9 mouse cellular contexts compared by ENCODE assay signal in the genomic region with DNA sequence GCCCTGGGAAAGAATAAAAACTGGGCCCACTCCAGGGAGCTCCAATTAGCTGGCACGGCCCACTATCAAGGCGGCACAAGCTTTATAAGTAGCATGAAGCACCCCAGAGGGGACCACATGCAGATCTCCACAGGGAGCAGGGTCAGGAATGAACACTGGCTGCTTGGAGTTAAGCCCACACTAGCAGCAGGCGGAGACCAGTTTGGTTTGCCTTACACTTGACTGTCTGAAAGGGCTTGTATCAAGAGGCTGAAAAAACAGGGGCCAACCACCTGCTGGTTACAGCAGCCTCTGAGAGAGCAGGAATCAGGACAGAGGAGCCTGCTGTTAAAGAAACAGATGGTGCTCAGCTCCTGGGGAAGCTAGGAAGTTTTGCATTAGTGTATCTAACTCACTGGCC. TPM values are rescaled to one million over a fixed set of nuclear protein-coding genes. Genes with fewer than 3 reads are reported as not detected.
DNase-seq lines count a peak whose midpoint lies in the region; ATAC-seq and TF ChIP-seq lines count a peak whose summit lies in the region.
"Had no signal": no experiment of that assay in that cellular context is flagged by ENCODE, and none has a peak within 500 bp of the region (broad histone marks: within the 10 kb centered on the region; RNA-seq: fewer than 3 reads in every experiment).

No protein-coding gene starts in this region.

- no peaks in the 10 kb centered on the region for H3K36me3 ChIP-seq in thymus, adult 2 months (ENCODE audit: control insufficient read depth, insufficient read depth, low read length)
- H3K36me3 ChIP-seq in forebrain, embryonic 13.5 days (ENCODE audit: poor library complexity, severe bottlenecking): no peaks in the 10 kb centered on the region
- H3K36me3 ChIP-seq: liver, embryonic 15.5 days had no signal

- TF ChIP-seq CTCF in thymus, adult 2 months (IDR thresholded peaks at IDR 0.05; ENCODE audit: borderline replicate concordance, control insufficient read depth, extremely low read depth, insufficient read depth, low read length, poor library complexity): no peak

- peak overlapping the region; percentile 76 for H3K27ac ChIP-seq in thymus, adult 2 months (ENCODE audit: control insufficient read depth, insufficient read depth, low read length)
- peak overlapping the region; percentile 11; the same call in 1 of the 2 replicates for H3K27ac ChIP-seq in forebrain, embryonic 13.5 days
- H3K27ac ChIP-seq: liver, embryonic 15.5 days had no signal

- no peaks in the 10 kb centered on the region for H3K27me3 ChIP-seq in thymus, adult 2 months (ENCODE audit: control insufficient read depth, insufficient read depth, low read length)
- H3K27me3 ChIP-seq in forebrain, embryonic 13.5 days: no peaks in the 10 kb centered on the region
- H3K27me3 ChIP-seq: liver, embryonic 15.5 days had no signal

- 84% methylated on average over 3 of the region's 3 CpGs for WGBS in thymus, adult 2 months
- 8% methylated on average over 3 of the region's 3 CpGs for WGBS in forebrain, embryonic 13.5 days

- H3K4me3 ChIP-seq in thymus, adult 2 months (ENCODE audit: control insufficient read depth, insufficient read depth, low read length): no peak overlapping the region
- no peak overlapping the region for H3K4me3 ChIP-seq in forebrain, embryonic 13.5 days
- H3K4me3 ChIP-seq: liver, embryonic 15.5 days had no signal

- peak; percentile 68 for ATAC-seq in forebrain, embryonic 13.5 days

- no peak for DNase-seq in thymus, adult 2 months
- no peak for DNase-seq in thymus, adult 18-20 months
- peak; percentile 51 for DNase-seq in kidney, postnatal 10 days
- DNase-seq in neural tube, embryonic 10.5 days (ENCODE audit: extremely low spot score, low spot score): peak; percentile 46
- DNase-seq in ovary, postnatal 14 days (ENCODE audit: low spot score): no peak
- DNase-seq in frontal cortex, postnatal 25 days (ENCODE audit: low spot score in 2 of 2): no peak
- DNase-seq in adrenal gland, postnatal 25 days: no peak

- no peak overlapping the region for H3K4me2 ChIP-seq in forebrain, embryonic 13.5 days
- H3K4me2 ChIP-seq: liver, embryonic 15.5 days had no signal

- H3K9ac ChIP-seq in forebrain, embryonic 13.5 days: no peak overlapping the region
- H3K9ac ChIP-seq: liver, embryonic 15.5 days had no signal

- H3K9me3 ChIP-seq in forebrain, embryonic 13.5 days (replicated peaks): no peaks in the 10 kb centered on the region
- H3K9me3 ChIP-seq: liver, embryonic 15.5 days had no signal

- H3K4me1 ChIP-seq in thymus, adult 2 months (replicated peaks; ENCODE audit: control insufficient read depth, insufficient read depth, low read length): peaks cover 66% of the 10 kb centered on the region
- H3K4me1 ChIP-seq in forebrain, embryonic 13.5 days: peaks cover 57% of the 10 kb centered on the region

- TF ChIP-seq POLR2A in thymus, adult 2 months (IDR thresholded peaks at IDR 0.05; ENCODE audit: control insufficient read depth, extremely low read depth, insufficient read depth, low read length, poor library complexity): no peak

RNA-seq across cellular contexts. Expression of a gene that starts 32.3 kb away (rescaled TPM):
- polyA plus RNA-seq in thymus, adult 2 months (2012; rRNA removed): 153 and 158 TPM in 2 replicates
- 9.3 and 9.9 TPM in 2 replicates for polyA plus RNA-seq in forebrain, embryonic 13.5 days (2015; fragmentation: Nextera tagmentation; extraction: Ambion mirVana)
- 35.0 and 37.3 TPM in 2 replicates for total RNA-seq in adrenal gland, postnatal 25 days (2021)

Comparison
In these comparisons a context has a peak if more than half of its experiments do, and no peak if none do; other contexts are left out.
1. DNase-seq: peak in kidney, postnatal 10 days (single experiment) and neural tube, embryonic 10.5 days (single experiment); none in thymus, adult 2 months (single experiment), thymus, adult 18-20 months (0 of 2), ovary, postnatal 14 days (single experiment), frontal cortex, postnatal 25 days (0 of 2) and adrenal gland, postnatal 25 days (single experiment).
2. RNA of a gene that starts 32.3 kb away (polyA plus RNA-seq): 153 to 158 TPM in thymus, adult 2 months; 9.3 to 9.9 TPM in forebrain, embryonic 13.5 days; every median in the first group is over 10 times any median in the second.